Mouse (Mus musculus) heart, postnatal 10 days (tissue): Measurements from ENCODE around the gene Tbccd1. TPM values are rescaled to one million over a fixed set of nuclear protein-coding genes. Genes with fewer than 3 reads are reported as not detected.
"Not testable (repeated sequence)": the region's sequence is repeated elsewhere in the genome, so short reads cannot be mapped to it uniquely, and the experiment has no call there.

ENCODE experiments used
- DNase-seq, 2 experiments: peaks; one replicate each; pipeline ENCODE4 v3.0.0; 2021
- intact Hi-C: fragments of 180-260 bp; cut with DNase I; formaldehyde crosslinking; loops from one replicate; pipeline ENCODE4 v1.15.1; 2025
- total RNA-seq, 2 experiments: library from RNA; stranded (reverse); gene quantifications; 2 replicates each; pipeline ENCODE4 v1.2.3; 2021

The Tbccd1 gene
- total RNA-seq, 2 experiments from 2014 or later = 9.1 to 10.9 TPM

DNA sequence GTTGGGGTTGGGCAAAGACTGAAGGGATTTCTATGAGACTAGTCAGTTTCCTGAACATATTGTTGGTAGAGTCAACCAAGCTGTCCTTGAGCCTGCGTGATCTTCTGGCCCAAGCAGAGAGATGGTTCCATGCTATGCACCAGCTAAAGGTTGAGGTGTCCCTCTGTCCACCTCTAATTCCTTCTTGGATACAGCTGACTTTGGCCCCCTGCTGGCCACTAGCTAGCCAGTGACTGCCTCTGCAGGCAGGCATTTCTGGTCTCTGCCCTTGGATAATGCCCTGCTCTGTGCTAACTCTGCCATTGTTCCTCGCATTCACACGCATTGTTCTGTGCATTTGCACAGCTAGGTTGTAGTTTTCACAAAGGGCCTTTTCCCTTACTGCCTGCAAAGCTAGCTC lies 62.0 kb downstream of the Tbccd1 start:
- intact Hi-C loops = loop anchor here (5.0 kb wide), 1 partner anchor 143 kb away; no protein-coding TSS in a partner anchor
- peak; percentile 18 to 29 for DNase-seq

DNA sequence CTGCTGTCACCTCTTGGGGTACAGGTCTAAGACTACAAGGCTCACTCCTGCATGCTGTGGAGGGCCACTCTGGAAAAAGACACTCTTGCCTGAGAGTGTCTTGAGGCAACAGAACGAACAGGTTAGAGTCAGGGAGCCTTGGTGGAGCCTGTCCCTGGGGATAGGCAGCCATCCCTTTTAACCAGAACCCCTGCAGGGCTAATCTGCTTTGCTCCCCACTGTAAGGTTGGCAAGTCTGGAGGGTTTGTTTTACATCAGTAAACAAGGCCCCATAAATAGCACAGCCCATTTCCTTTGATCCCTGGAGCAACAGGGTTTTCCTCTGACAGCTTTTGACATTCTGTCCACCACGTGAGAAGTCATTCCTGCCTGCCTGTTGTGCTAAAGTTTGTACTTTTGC lies 66.2 kb downstream of the Tbccd1 start:
- intact Hi-C loops = no loop called here
- no peak for DNase-seq

DNA sequence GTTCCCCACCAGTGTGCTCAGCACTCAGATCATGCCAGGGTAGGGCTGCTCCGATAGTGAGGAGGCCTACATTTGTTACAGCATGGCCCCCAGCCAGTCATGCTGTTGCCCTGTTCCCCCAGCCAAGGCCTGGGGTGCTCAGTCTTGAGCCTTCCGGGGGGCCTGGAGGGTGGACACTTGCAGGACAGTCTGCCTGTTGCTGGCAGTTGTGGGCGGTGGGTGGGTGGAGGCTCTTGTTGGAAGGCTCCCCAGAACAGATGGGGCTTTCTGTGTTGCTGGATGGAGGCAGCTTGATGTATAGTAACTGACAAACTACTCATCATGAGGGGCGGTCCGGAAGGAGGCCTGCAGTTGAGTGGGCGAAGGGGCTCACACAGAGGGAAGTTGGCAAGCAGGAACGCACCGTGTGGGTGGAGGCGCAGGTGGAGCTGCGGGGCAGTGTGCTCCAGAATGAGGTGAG lies 67.5 kb downstream of the Tbccd1 start:
- peak in 1 of 2 experiments; percentile 11 for DNase-seq
- intact Hi-C loops = no loop called here

DNA sequence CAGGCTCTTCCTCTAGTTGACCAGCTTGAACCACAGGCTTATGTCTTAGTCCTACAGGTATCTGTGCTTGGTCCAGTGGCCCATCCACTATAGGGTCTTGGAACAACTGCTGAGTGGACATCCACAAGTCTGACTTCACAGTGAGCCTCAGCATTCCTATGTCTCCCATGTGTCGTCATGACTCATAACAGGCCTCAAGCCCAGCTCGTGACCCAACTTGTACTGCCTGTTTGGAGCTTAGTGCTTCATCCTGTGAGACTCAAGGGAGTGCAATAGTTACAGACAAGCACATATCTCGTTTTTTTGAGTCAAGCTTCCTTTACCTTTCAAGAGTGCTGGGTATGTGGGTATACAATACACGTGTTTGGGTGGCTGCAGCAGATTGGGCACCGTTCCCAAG lies 74.8 kb downstream of the Tbccd1 start:
- DNase-seq = no peak
- intact Hi-C loops = no loop called here

DNA sequence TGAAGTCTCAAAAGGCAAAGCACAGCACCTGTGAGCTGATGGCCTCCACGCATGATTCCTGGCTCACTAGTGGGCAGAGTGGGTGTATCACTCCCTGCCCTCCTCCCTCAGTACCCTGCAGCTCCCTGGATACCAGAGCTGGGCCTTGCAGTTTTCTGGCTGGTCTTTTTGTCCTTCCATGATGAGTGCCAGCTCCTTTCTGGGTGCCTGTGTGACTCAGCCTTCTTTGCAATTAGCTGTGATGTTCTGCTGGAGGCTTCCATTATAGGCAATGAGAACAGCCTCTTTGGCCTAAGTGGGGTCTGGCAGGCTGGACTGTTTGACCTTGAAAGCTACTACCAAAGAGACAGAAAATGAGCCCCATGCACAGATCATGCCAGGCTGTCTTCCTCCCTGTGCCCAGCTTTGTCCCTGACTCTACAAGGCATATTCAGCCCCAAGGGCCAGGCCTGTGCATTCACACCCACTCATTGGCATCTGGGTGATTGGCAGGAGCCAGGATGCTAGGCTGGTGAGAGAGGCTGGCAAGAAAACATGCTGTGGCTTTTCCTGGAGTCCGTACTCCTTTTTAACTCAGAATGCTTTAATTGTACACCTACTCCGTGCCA lies 78.1 kb downstream of the Tbccd1 start:
- intact Hi-C loops = no loop called here
- DNase-seq = no peak

DNA sequence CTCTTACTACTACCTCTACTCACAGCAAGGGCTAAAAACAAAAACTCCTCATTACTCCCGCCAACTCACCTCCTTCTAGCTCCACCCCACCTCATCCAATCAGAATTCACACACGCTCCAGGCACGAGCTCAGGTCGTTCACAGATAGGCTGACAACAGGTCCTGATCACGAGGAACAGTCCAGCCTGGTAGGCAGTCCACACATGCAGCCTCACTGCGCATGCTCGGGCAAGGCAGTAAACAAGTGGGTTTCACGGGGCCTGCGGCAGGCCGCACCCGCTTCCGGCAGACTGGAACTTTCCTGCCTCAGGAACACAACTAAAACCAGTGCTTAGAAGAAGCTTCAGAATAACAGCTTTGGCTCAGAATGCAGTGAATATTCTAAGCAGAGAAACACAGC lies 79.2 kb downstream of the Tbccd1 start:
- DNase-seq, intact Hi-C loops: not testable (repeated sequence)

DNA sequence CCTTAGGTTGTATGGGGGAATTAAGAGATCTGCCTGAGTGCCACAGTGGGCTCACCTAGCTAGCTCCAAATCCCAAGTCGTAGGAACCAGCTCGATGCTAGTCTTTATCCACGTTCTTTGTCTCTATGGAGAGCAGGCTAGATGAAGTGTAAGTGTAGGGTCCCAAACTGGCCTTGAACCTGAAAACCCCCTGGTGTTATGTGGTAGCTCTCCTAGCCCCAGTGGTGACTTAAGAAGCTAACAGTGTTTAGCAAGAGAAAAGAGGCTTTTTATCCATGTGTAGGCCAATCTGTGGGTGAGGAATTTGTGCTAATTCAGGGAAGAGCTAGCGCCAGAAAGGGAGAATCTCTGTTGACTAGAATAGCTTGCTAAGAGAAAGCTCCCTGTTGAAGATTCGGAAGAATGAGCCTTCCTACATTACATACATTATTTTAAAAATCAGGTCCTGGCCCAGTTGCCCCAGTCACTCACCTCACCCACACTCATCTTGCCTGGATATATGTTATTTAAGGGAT lies 81.9 kb downstream of the Tbccd1 start:
- no peak for DNase-seq
- intact Hi-C loops = no loop called here

DNA sequence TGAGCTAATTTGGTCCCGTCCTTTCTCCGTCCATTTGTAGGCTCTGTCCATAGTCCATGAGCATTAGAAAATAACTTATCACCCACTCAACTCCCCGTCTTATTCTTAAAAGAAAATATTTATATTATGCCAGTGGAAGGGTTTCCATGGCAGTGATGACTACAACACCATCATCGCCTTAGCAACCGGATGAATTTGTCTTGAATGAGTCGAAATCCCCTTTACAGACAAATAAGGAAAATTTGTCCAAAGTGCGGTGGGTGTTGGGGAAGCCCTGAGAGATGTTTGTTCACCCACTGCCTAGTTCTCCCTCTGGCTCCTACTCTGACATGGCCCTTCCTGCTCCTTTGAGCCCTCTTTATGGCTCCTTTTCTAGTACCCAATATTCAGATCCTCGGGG lies 88.8 kb downstream of the Tbccd1 start:
- intact Hi-C loops = no loop called here
- no peak for DNase-seq

DNA sequence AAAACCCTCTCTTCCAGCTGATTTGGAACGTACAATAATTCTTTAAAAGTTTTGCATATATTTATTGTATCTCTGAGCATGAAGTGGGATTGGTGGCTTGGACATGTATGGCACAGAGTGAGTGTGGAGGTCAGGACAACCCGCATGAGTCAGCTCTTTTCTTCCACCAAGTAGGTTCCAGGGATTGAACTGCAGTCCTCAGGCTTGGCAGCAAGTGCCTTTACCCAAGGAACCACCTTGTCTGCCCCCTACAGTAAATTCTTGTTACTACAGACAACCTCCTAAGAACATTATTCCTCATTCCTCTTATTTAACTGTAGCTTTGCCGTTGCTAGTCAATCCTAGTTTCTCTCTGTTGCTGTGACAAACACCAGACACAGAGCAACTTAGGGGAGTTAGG lies 90.1 kb downstream of the Tbccd1 start:
- intact Hi-C loops = no loop called here
- peak; percentile 6 to 23 for DNase-seq

DNA sequence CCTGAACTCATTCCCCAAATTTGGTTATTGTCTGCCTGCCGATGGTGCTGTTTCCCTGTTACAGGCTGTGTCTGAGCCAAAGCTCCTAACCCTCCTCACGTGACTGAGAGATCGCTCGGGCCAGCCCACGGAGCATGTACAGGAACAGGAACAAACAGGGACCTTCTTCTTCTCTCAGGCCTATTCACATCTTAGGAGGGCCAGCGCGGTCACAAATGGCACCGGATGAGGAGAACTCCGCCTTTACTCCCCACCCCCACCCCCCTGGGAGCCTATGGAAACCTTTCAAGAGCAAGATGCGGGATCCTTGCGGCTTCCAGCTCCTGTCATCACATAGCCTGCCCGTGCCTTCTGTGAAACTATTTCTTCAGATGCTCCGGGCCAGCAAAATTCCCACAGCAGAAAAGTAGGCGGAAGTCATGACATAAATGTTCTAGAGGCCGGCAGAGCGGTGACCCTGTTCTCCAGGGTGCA lies 90.7 kb downstream of the Tbccd1 start:
- intact Hi-C loops = no loop called here
- peak; percentile 45 to 58 for DNase-seq

DNA sequence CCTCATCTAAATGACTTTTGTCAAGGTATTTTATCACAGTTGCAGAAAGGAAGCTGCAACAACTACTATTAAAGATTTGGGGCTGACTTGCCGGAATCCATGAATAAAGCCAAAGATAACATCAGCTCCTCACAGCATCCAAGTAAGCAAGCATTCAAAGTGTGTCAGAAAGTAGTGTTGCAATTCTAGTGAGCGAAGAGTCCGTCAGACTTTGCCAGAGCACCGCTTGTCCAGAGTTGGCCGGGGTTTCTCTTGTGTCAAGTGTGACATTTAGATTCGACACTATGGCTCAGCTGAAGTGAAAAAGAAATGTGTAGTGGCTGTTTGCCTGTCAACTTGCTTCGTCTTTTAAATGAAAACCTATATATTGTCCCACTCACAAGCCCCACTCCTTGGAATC lies 91.9 kb downstream of the Tbccd1 start:
- intact Hi-C loops = no loop called here
- peak; percentile 3 to 5 for DNase-seq

Other genes with a start within 250 kb of the Tbccd1 start
- under 1 TPM; 0.62 to 0.84 TPM for gene Dgkg, start 200.4 kb downstream of the Tbccd1 start, total RNA-seq
- not detected for gene Crygs, start 46.1 kb downstream of the Tbccd1 start, total RNA-seq
- gene Dnajb11, start 176 bp upstream of the Tbccd1 start, total RNA-seq = 10 to 100 TPM; 59.6 to 65.5 TPM
- 1 to 10 TPM; 6.5 to 9.3 TPM for gene Ahsg, start 33.6 kb upstream of the Tbccd1 start, total RNA-seq
- gene Fetub, start 60.7 kb upstream of the Tbccd1 start, total RNA-seq = not detected
- not detected for gene Hrg, start 93.4 kb upstream of the Tbccd1 start, total RNA-seq
- under 1 TPM; 0.22 to 0.48 TPM for gene Kng2, start 171.8 kb upstream of the Tbccd1 start, total RNA-seq
- gene Kng1, start 200.2 kb upstream of the Tbccd1 start, total RNA-seq = not detected
- gene Eif4a2, start 249.8 kb upstream of the Tbccd1 start, total RNA-seq = 100 to 1,000 TPM; 228 to 269 TPM